Mouse (Mus musculus) liver, adult 2 months (tissue): ENCODE measurements around the gene Cog6. TPM values are rescaled to one million over a fixed set of nuclear protein-coding genes. Genes with fewer than 3 reads are reported as not detected.

Experiments
- DNase-seq: peaks from one replicate; pipeline ENCODE4 v3.0.0-alpha.2; 2011; ENCODE audit warnings: low read depth, low spot score; ENCODE audit errors: extremely low read depth
- H3K27ac ChIP-seq: fragments of 200-500 bp; replicated peaks from 2 replicates; pipeline ENCODE4 v1.5.1; 2012; ENCODE audit warnings: low read depth, mild to moderate bottlenecking, control low read depth, inconsistent platforms, low read length; ENCODE audit not compliant: insufficient read depth
- H3K27me3 ChIP-seq: fragments of 200-500 bp; 2 replicates; pipeline ENCODE4 v1.6.1; 2012; ENCODE audit warnings: mild to moderate bottlenecking, moderate library complexity, low read length, inconsistent platforms; ENCODE audit not compliant: control insufficient read depth, insufficient read depth
- H3K36me3 ChIP-seq: fragments of 200-500 bp; 2 replicates; pipeline ENCODE4 v1.6.1; 2012; ENCODE audit warnings: low read length, inconsistent platforms; ENCODE audit not compliant: control insufficient read depth, insufficient read depth
- H3K4me1 ChIP-seq: fragments of 200-500 bp; 2 replicates; pipeline ENCODE4 v1.6.1; 2011; ENCODE audit warnings: low read length; ENCODE audit not compliant: control insufficient read depth, insufficient read depth
- H3K4me3 ChIP-seq: fragments of 200-500 bp; 2 replicates; pipeline ENCODE4 v1.5.1; 2011; ENCODE audit warnings: low read depth, mild to moderate bottlenecking, control low read depth, low read length, moderate library complexity; ENCODE audit not compliant: insufficient read depth
- H3K79me2 ChIP-seq: fragments of 200-500 bp; 2 replicates; pipeline ENCODE4 v1.6.1; 2012; ENCODE audit warnings: inconsistent platforms, mild to moderate bottlenecking, low read length, moderate library complexity; ENCODE audit not compliant: control insufficient read depth, insufficient read depth
- H3K9ac ChIP-seq: fragments of 200-500 bp; 2 replicates; pipeline ENCODE4 v1.6.1; 2012; ENCODE audit warnings: low read depth, mild to moderate bottlenecking, control low read depth, inconsistent platforms, low read length
- CTCF ChIP-seq: fragments of 200-500 bp; IDR thresholded peaks from 2 replicates; pipeline ENCODE4 v1.5.1; 2011; ENCODE audit warnings: low read depth, low read length, control low read depth
- POLR2A ChIP-seq: fragments of 200-500 bp; IDR thresholded peaks from 2 replicates; pipeline ENCODE4 v1.6.1; 2011; ENCODE audit warnings: low read length, control low read depth; ENCODE audit not compliant: insufficient read depth; ENCODE audit errors: extremely low read depth
- whole genome bisulfite sequencing: fragments of 180-500 bp; shearing (Covaris S2); methylation state at CpG from one replicate; pipeline ENCODE4 v1.1.7; 2018; 5-methylcytosine and 5-hydroxymethylcytosine counted together
- polyA plus RNA-seq: library from polyadenylated mRNA; depleted of rRNA; stranded (reverse); fragments of >200 nt; gene quantifications from 2 replicates; pipeline ENCODE4 v1.2.3, GENCODE M21; 2012
- total RNA-seq: library from RNA; depleted of rRNA; stranded (reverse); fragments of >200 nt; gene quantifications from 2 replicates; pipeline ENCODE4 v1.2.3, GENCODE M21; 2014

Gene Cog6
- total and polyA plus RNA-seq, 2 experiments = 12.0 to 20.0 TPM

- Histone ChIP-seq H3K27me3 (no peaks in the 10 kb centered on the region), H3K4me3 (no peak overlapping the region), H3K4me1 (no peaks in the 10 kb centered on the region), H3K36me3 (no peaks in the 10 kb centered on the region), H3K27ac (no peak overlapping the region), H3K9ac (no peak overlapping the region), H3K79me2 (no peaks in the 10 kb centered on the region)
- DNase-seq = no peak
- 92% methylated on average over 8 of the region's 8 CpGs for WGBS
- no peak for TF ChIP-seq CTCF
- TF ChIP-seq POLR2A = no peak
Observed at GRCm38 (mm10) chr3:52963441-52963840, 53.6 kb downstream of the Cog6 start.

GRCm38 (mm10) chr3:52962391-52962790 lies 54.6 kb downstream of the Cog6 start:
- H3K4me3 ChIP-seq = no peak overlapping the region
- no peak overlapping the region for H3K9ac ChIP-seq
- 95% methylated on average over 14 of the region's 14 CpGs for WGBS
- TF ChIP-seq CTCF = no peak
- TF ChIP-seq POLR2A = no peak
- H3K4me1 ChIP-seq = no peaks in the 10 kb centered on the region
- H3K79me2 ChIP-seq = no peaks in the 10 kb centered on the region
- DNase-seq = no peak
- no peaks in the 10 kb centered on the region for H3K27me3 ChIP-seq
- H3K36me3 ChIP-seq = no peaks in the 10 kb centered on the region
- H3K27ac ChIP-seq = no peak overlapping the region

GRCm38 (mm10) chr3:52961661-52962060 lies 55.4 kb downstream of the Cog6 start:
- H3K27me3 ChIP-seq = no peaks in the 10 kb centered on the region
- WGBS = 75% methylated on average over 3 of the region's 3 CpGs
- no peak overlapping the region for H3K9ac ChIP-seq
- no peak overlapping the region for H3K27ac ChIP-seq
- H3K79me2 ChIP-seq = no peaks in the 10 kb centered on the region
- H3K4me1 ChIP-seq = no peaks in the 10 kb centered on the region
- DNase-seq = no peak
- H3K36me3 ChIP-seq = no peaks in the 10 kb centered on the region
- TF ChIP-seq CTCF = no peak
- no peak for TF ChIP-seq POLR2A
- no peak overlapping the region for H3K4me3 ChIP-seq

- no peaks in the 10 kb centered on the region for H3K79me2 ChIP-seq
- TF ChIP-seq CTCF (no peak), POLR2A (no peak)
- H3K9ac ChIP-seq = no peak overlapping the region
- DNase-seq = no peak
- H3K27ac ChIP-seq = no peak overlapping the region
- H3K4me3 ChIP-seq = no peak overlapping the region
- no peaks in the 10 kb centered on the region for H3K4me1 ChIP-seq
- no peaks in the 10 kb centered on the region for H3K36me3 ChIP-seq
- WGBS = 95% methylated on average over 13 of the region's 13 CpGs
- H3K27me3 ChIP-seq = no peaks in the 10 kb centered on the region
Observed at GRCm38 (mm10) chr3:52960951-52961350, 56.1 kb downstream of the Cog6 start.

GRCm38 (mm10) chr3:52958444-52959120 lies 58.5 kb downstream of the Cog6 start:
- 91% methylated on average over 10 of the region's 10 CpGs for WGBS
- H3K79me2 ChIP-seq = no peaks in the 10 kb centered on the region
- no peak for TF ChIP-seq CTCF
- TF ChIP-seq POLR2A = no peak
- no peak overlapping the region for H3K9ac ChIP-seq
- H3K27me3 ChIP-seq = no peaks in the 10 kb centered on the region
- no peak overlapping the region for H3K27ac ChIP-seq
- H3K4me3 ChIP-seq = no peak overlapping the region
- H3K4me1 ChIP-seq = peaks cover 2% of the 10 kb centered on the region; the same call in 1 of the 2 replicates
- no peaks in the 10 kb centered on the region for H3K36me3 ChIP-seq
- DNase-seq = no peak

GRCm38 (mm10) chr3:52957861-52958260 lies 59.2 kb downstream of the Cog6 start:
- TF ChIP-seq POLR2A (no peak), CTCF (no peak)
- H3K79me2 ChIP-seq = no peaks in the 10 kb centered on the region
- 90% methylated on average over 7 of the region's 7 CpGs for WGBS
- no peak for DNase-seq
- no peaks in the 10 kb centered on the region for H3K36me3 ChIP-seq
- H3K4me3 ChIP-seq = no peak overlapping the region
- peaks cover 2% of the 10 kb centered on the region; the same call in 1 of the 2 replicates for H3K4me1 ChIP-seq
- H3K27me3 ChIP-seq = no peaks in the 10 kb centered on the region
- no peak overlapping the region for H3K27ac ChIP-seq
- no peak overlapping the region for H3K9ac ChIP-seq
